In the genomic region with DNA sequence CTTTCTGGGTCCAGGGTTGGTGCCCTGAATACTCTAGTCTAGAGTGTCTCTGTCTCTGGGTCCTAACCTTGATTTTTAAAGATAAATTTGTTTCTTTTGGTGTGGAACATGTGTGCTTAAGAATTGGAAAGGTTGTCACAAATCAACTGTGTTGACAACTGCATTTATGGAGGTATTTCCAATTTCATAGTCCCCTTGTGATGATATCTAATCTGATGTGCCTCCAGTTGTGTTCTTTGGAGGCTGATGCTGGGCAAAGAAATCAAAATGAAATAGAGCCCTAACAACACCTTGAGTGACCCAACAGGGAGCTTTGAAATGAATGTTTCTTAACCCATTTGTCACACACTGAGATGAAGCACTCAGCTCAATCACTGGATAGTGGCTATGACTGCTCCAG, we compare ENCODE assay signal across 30 mouse cellular contexts. TPM values are rescaled to one million over a fixed set of nuclear protein-coding genes. Genes with fewer than 3 reads are reported as not detected.
"Had no signal": no experiment of that assay in that cellular context is flagged by ENCODE, and none has a peak within 500 bp of the region (broad histone marks: within the 10 kb centered on the region; RNA-seq: fewer than 3 reads in every experiment).

No protein-coding gene starts in this region.

- H3K9ac ChIP-seq: limb, embryonic 12.5 days; limb, embryonic 13.5 days; limb, embryonic 15.5 days; liver, embryonic 12.5 days; liver, embryonic 13.5 days; liver, embryonic 14.5 days; liver, embryonic 15.5 days; liver, postnatal 0 days; lung, embryonic 14.5 days; lung, embryonic 15.5 days; midbrain, embryonic 12.5 days; midbrain, embryonic 15.5 days had no signal

- ATAC-seq: liver, embryonic 12.5 days; liver, postnatal 0 days; lung, postnatal 0 days; midbrain, embryonic 15.5 days had no signal

- H3K4me3 ChIP-seq: left cerebral cortex, adult 2 months; limb, embryonic 10.5 days; limb, embryonic 12.5 days; limb, embryonic 13.5 days; limb, embryonic 15.5 days; liver, embryonic 12.5 days; liver, embryonic 13.5 days; liver, embryonic 15.5 days; lung, embryonic 15.5 days; megakaryocyte, embryonic 14.5 days; midbrain, embryonic 10.5 days; midbrain, embryonic 12.5 days; midbrain, embryonic 15.5 days; myocyte had no signal

- H3K4me1 ChIP-seq: limb, embryonic 10.5 days; limb, embryonic 12.5 days; limb, embryonic 13.5 days; limb, embryonic 15.5 days; liver, embryonic 12.5 days; liver, embryonic 13.5 days; liver, embryonic 15.5 days; lung, embryonic 15.5 days; megakaryocyte, embryonic 14.5 days; midbrain, embryonic 10.5 days; midbrain, embryonic 12.5 days; midbrain, embryonic 15.5 days had no signal

- DNase-seq: left cerebral cortex, postnatal 4 days; liver; liver, embryonic 13.5 days; liver, postnatal 0 days; lung, adult 18-20 months; lung, adult 2 months; lung, embryonic 14.5 days; lung, postnatal 10 days; lung, postnatal 14 days; lung, postnatal 36 days; lung, postnatal 4 days; midbrain, embryonic 14.5 days had no signal

- H3K36me3 ChIP-seq: limb, embryonic 10.5 days; limb, embryonic 12.5 days; limb, embryonic 13.5 days; limb, embryonic 15.5 days; liver, embryonic 12.5 days; liver, embryonic 13.5 days; liver, embryonic 15.5 days; lung, embryonic 15.5 days; midbrain, embryonic 10.5 days; midbrain, embryonic 12.5 days; midbrain, embryonic 15.5 days had no signal

- H3K27me3 ChIP-seq: limb, embryonic 12.5 days; limb, embryonic 13.5 days; limb, embryonic 15.5 days; liver, embryonic 12.5 days; liver, embryonic 13.5 days; liver, embryonic 15.5 days; lung, embryonic 15.5 days; midbrain, embryonic 12.5 days; midbrain, embryonic 15.5 days had no signal

- H3K9me3 ChIP-seq: limb, embryonic 10.5 days; limb, embryonic 13.5 days; limb, embryonic 15.5 days; liver, embryonic 12.5 days; liver, embryonic 13.5 days; liver, embryonic 15.5 days; lung, embryonic 15.5 days; megakaryocyte, embryonic 14.5 days; midbrain, embryonic 10.5 days; midbrain, embryonic 12.5 days; midbrain, embryonic 15.5 days had no signal

- H3K27ac ChIP-seq: left cerebral cortex, adult 2 months; limb, embryonic 10.5 days; limb, embryonic 12.5 days; limb, embryonic 13.5 days; limb, embryonic 15.5 days; liver, embryonic 12.5 days; liver, embryonic 13.5 days; liver, embryonic 14.5 days; liver, embryonic 15.5 days; lung, embryonic 15.5 days; macrophage; midbrain, embryonic 10.5 days; midbrain, embryonic 12.5 days; midbrain, embryonic 15.5 days had no signal

- H3K4me2 ChIP-seq: limb, embryonic 12.5 days; limb, embryonic 13.5 days; limb, embryonic 15.5 days; liver, embryonic 11.5 days; liver, embryonic 12.5 days; liver, embryonic 13.5 days; liver, embryonic 15.5 days; lung, embryonic 14.5 days; lung, embryonic 15.5 days; midbrain, embryonic 12.5 days; midbrain, embryonic 15.5 days had no signal

RNA-seq across cellular contexts. Expression of gene Dgki, which starts 15.5 kb away (rescaled TPM):
- polyA plus RNA-seq: liver, adult 2 months had no signal
